Mouse (Mus musculus) ES-Bruce4 (cell line): ENCODE results near the gene Cntn2.

ENCODE experiments used
- CTCF ChIP-seq: IDR thresholded peaks from one replicate; pipeline ENCODE4 v1.8.1; 2011; ENCODE audit warnings: low read depth, low read length
- POLR2A ChIP-seq: IDR thresholded peaks from one replicate; pipeline ENCODE4 v1.8.1; 2011; ENCODE audit warnings: low read length; ENCODE audit not compliant: insufficient read depth

DNA sequence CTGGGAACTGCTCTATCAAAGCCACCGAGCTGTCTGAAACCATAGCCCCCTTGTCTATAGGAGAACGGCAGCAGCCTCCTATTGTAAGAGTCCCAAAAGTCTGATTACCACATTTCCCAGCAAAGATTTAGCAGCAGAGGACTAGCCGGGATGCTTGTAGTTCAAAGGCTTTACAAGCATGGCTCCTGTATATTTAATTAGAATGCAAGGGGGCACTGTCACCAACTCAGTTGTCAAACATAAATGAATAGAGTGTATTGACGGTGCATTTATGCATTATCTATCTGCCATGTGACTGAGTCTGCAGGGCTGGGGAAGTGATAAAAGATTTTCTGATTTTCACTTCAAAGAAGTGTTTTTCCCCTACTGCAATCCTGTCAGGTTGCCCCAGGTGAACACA, 42.3 kb upstream of the Cntn2 start:
- no peak for TF ChIP-seq POLR2A
- TF ChIP-seq CTCF: no peak
